Mouse (Mus musculus) liver, embryonic 11.5 days (tissue): ENCODE measurements around the gene Slc13a2. TPM values are rescaled to one million over a fixed set of nuclear protein-coding genes. Genes with fewer than 3 reads are reported as not detected.

Experiments used
- ATAC-seq: fragments of 200-750 bp; cut with Nextera tagmentation; replicated peaks from 2 replicates; pipeline ENCODE4 v1.8.0; 2017; ENCODE audit warnings: moderate number of reproducible peaks, mild to moderate bottlenecking, moderate TSS enrichment, moderate library complexity; ENCODE audit not compliant: low FRiP score
- DNase-seq: peaks from one replicate; pipeline ENCODE4 v3.0.0-alpha.2; 2017; ENCODE audit warnings: low spot score
- H3K27ac ChIP-seq: fragments of 300-500 bp; sonication (generic); 2 replicates; pipeline ENCODE4 v1.5.1; 2014; ENCODE audit warnings: mild to moderate bottlenecking, low read depth, low read length, control low read depth
- H3K27me3 ChIP-seq: fragments of 300-500 bp; sonication (generic); replicated peaks from 2 replicates; pipeline ENCODE4 v1.6.1; 2014; ENCODE audit warnings: low read length, mixed read lengths; ENCODE audit not compliant: control insufficient read depth, insufficient read depth
- H3K36me3 ChIP-seq: fragments of 300-500 bp; sonication (generic); 2 replicates; pipeline ENCODE4 v1.6.1; 2014; ENCODE audit warnings: mild to moderate bottlenecking, low read length, moderate library complexity, mixed read lengths; ENCODE audit not compliant: control insufficient read depth, insufficient read depth
- H3K4me1 ChIP-seq: fragments of 300-500 bp; sonication (generic); replicated peaks from 2 replicates; pipeline ENCODE4 v1.6.1; 2014; ENCODE audit warnings: low read length, mixed read lengths; ENCODE audit not compliant: control insufficient read depth, insufficient read depth
- H3K4me2 ChIP-seq: fragments of 300-500 bp; sonication (generic); 2 replicates; pipeline ENCODE4 v1.6.1; 2014; ENCODE audit warnings: mild to moderate bottlenecking, control low read depth, moderate library complexity
- H3K4me3 ChIP-seq: fragments of 300-500 bp; sonication (generic); 2 replicates; pipeline ENCODE4 v1.5.1; 2014; ENCODE audit warnings: low read depth, low read length, control low read depth
- H3K9ac ChIP-seq: fragments of 300-500 bp; sonication (generic); 2 replicates; pipeline ENCODE4 v1.6.1; 2014; ENCODE audit warnings: low read depth, low read length, control low read depth
- H3K9me3 ChIP-seq: fragments of 300-500 bp; sonication (generic); 2 replicates; pipeline ENCODE4 v1.6.1; 2016; ENCODE audit warnings: low read length, inconsistent platforms, mixed read lengths; ENCODE audit not compliant: control insufficient read depth
- WGBS: fragments of 180-500 bp; shearing (Covaris S2); extraction: QIAGEN DNeasy Blood & Tissue Kit; methylation state at CpG from one replicate; pipeline ENCODE4 v1.1.7; 2014; 5-methylcytosine and 5-hydroxymethylcytosine counted together
- polyA plus RNA-seq: library from polyadenylated mRNA; unstranded; fragments of >200 nt; fragmentation: Nextera tagmentation; extraction: Ambion mirVana; gene quantifications from 2 replicates; pipeline ENCODE4 v1.2.1, GENCODE M21; 2014

Slc13a2 gene
- polyA plus RNA-seq, 1 experiment from 2014 or later, result not detected

- Histone ChIP-seq H3K4me1 (peaks cover under 1% of the 10 kb centered on the region; the same call in 1 of the 2 replicates), H3K27ac (no peak overlapping the region), H3K9me3 (no peaks in the 10 kb centered on the region), H3K4me2 (no peak overlapping the region), H3K36me3 (no peaks in the 10 kb centered on the region), H3K9ac (no peak overlapping the region), H3K4me3 (no peak overlapping the region), H3K27me3 (no peaks in the 10 kb centered on the region)
- WGBS, result 48% methylated on average over 12 of the region's 12 CpGs
- ATAC-seq, result no peak
- DNase-seq, result no peak
Measured at GRCm38 (mm10) chr11:78377549-78378159, 44.4 kb downstream of the Slc13a2 start.

DNA sequence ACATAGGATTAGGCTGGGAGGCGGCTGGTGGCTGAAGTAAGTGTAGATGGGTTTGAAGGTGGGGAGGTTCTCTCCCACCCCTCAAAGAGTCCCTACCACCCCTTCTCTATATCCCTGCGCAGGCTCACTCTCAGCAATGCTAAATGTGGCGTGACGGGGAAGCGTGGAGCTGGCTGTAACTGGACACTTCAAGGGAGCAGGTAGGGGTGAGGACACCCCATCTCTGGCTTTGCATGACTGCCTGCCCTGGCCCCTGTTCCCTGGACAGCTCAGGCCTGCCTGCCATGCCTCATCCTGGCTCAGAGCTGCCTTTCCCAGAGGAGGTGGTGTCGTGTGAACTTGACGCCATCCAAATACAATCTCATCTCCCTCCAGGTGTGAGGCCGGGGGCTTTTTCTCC, 47.9 kb downstream of the Slc13a2 start:
- 82% methylated on average over 8 of the region's 8 CpGs for WGBS
- ATAC-seq, result no peak

GRCm38 (mm10) chr11:78372610-78373009, 49.4 kb downstream of the Slc13a2 start:
- no peaks in the 10 kb centered on the region for H3K9me3 ChIP-seq
- no peaks in the 10 kb centered on the region for H3K27me3 ChIP-seq
- H3K4me2 ChIP-seq, result no peak overlapping the region
- ATAC-seq (no peak), DNase-seq (no peak)
- H3K27ac ChIP-seq, result no peak overlapping the region
- H3K9ac ChIP-seq, result no peak overlapping the region
- peaks cover 2% of the 10 kb centered on the region; the same call in 1 of the 2 replicates for H3K4me1 ChIP-seq
- no peaks in the 10 kb centered on the region for H3K36me3 ChIP-seq
- H3K4me3 ChIP-seq, result no peak overlapping the region
- 62% methylated on average over 7 of the region's 7 CpGs for WGBS

More for the DNA sequence above, 47.9 kb downstream of the Slc13a2 start:
- Histone ChIP-seq H3K27me3 (no peaks in the 10 kb centered on the region), H3K9me3 (no peaks in the 10 kb centered on the region), H3K4me2 (no peak overlapping the region), H3K9ac (no peak overlapping the region), H3K4me1 (peaks cover 2% of the 10 kb centered on the region; the same call in 1 of the 2 replicates), H3K36me3 (no peaks in the 10 kb centered on the region), H3K27ac (no peak overlapping the region), H3K4me3 (no peak overlapping the region)
- no peak for DNase-seq

GRCm38 (mm10) chr11:78372166-78372565, 49.9 kb downstream of the Slc13a2 start:
- 58% methylated on average over 3 of the region's 3 CpGs for WGBS
- Histone ChIP-seq H3K27me3 (no peaks in the 10 kb centered on the region), H3K4me3 (no peak overlapping the region), H3K4me2 (no peak overlapping the region), H3K9me3 (no peaks in the 10 kb centered on the region), H3K9ac (no peak overlapping the region), H3K4me1 (peaks cover 2% of the 10 kb centered on the region; the same call in 1 of the 2 replicates), H3K36me3 (no peaks in the 10 kb centered on the region), H3K27ac (no peak overlapping the region)
- no peak for ATAC-seq
- DNase-seq, result no peak

- no peak for ATAC-seq
- H3K4me3 ChIP-seq, result no peak overlapping the region
- 83% methylated on average over 11 of the region's 11 CpGs for WGBS
- DNase-seq, result no peak
- H3K9me3 ChIP-seq, result no peaks in the 10 kb centered on the region
- no peak overlapping the region for H3K4me2 ChIP-seq
- H3K9ac ChIP-seq, result no peak overlapping the region
- no peaks in the 10 kb centered on the region for H3K27me3 ChIP-seq
- H3K36me3 ChIP-seq, result no peaks in the 10 kb centered on the region
- peaks cover 2% of the 10 kb centered on the region; the same call in 1 of the 2 replicates for H3K4me1 ChIP-seq
- no peak overlapping the region for H3K27ac ChIP-seq
Measured at GRCm38 (mm10) chr11:78371711-78372110, 50.3 kb downstream of the Slc13a2 start.

DNA sequence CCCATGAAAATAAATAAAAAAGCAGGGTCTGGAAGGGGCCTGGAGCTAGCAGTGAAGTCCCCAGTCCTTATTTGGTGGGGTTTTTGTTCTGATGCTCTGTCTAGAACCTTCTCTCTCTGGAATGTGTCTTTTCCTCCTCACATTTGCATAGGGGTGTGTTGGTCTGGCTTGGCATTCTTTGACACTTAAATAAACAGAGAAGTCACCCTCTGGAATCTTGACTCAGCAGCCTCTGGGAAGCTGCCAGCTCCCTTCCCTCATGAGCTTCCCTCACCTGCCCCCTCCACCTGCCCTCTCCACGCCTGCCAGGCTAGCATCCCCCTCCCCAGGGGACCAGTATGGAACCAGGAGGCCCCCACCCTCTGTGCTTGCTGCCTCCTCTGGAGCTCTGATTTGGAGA, 51.6 kb downstream of the Slc13a2 start:
- Histone ChIP-seq H3K9ac (no peak overlapping the region), H3K4me3 (no peak overlapping the region), H3K4me2 (no peak overlapping the region), H3K36me3 (no peaks in the 10 kb centered on the region), H3K4me1 (peaks cover 2% of the 10 kb centered on the region; the same call in 1 of the 2 replicates), H3K27ac (no peak overlapping the region), H3K27me3 (no peaks in the 10 kb centered on the region), H3K9me3 (no peaks in the 10 kb centered on the region)
- DNase-seq (no peak), ATAC-seq (no peak)
- 60% methylated on average over 1 of the region's 1 CpGs for WGBS

DNA sequence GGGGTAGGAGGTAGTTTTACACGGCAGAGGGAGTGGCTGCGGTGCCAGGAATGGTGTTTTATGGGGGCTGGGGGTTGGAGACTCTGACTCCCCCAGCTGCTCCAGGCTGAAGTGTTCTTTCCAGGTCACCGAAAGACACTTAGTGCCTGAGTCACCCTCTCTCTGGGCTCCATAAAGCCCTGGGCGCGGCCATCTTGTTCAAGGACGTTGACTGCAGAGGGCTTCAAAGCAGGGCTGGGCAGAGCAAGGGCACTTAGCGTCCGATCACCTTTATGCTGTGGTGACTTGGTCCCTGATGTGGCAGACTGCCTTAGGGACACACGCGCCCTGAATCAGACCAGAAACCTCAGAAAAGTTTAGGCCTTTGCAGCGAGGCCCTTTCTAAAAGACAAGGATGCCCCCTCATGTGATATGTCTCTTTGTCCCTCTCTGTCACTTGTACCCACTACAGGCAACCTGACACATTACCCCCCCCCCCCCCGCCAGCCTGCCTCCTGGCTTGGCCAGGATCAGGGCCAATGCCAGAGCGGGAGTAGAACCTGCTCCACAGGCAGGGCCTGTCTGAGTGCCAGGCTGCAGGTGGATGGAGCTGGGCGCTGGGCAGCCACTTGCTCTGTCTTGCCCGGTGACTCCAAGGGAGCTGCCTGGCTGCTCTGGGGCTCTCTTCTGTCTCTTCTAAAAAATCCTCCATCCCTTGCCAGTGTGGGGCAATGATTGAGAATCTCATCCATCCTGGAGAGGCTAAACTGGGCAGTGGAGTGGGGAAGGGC, 54.4 kb downstream of the Slc13a2 start:
- no peak for DNase-seq
- WGBS, result 81% methylated on average over 15 of the region's 15 CpGs
- ATAC-seq, result no peak
- Histone ChIP-seq H3K4me1 (peaks cover 2% of the 10 kb centered on the region; the same call in 1 of the 2 replicates), H3K27ac (no peak overlapping the region), H3K27me3 (no peaks in the 10 kb centered on the region), H3K9me3 (no peaks in the 10 kb centered on the region), H3K4me2 (no peak overlapping the region), H3K36me3 (no peaks in the 10 kb centered on the region), H3K9ac (no peak overlapping the region), H3K4me3 (no peak overlapping the region)

DNA sequence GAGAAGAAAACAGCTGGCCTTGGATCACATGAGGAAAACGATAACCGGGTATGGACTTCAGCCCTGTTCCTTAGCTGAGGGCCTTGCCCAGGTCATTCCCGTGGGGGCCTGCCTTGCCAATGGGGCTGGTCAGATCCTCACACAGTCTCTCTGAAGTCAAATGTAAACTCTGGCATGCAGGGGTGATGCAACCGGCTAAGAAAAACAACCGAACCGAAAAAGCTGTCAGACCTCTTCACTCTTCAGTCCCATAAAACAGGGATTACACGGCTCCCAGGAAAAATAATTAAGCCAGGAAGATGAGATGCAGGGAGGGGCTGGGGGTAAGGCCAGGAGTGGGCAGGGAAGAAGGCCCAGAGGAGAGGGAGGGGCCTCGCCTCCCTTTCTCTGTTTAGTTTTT, 57.9 kb downstream of the Slc13a2 start:
- Histone ChIP-seq H3K36me3 (no peaks in the 10 kb centered on the region), H3K9me3 (no peaks in the 10 kb centered on the region), H3K27ac (no peak overlapping the region), H3K4me2 (no peak overlapping the region), H3K9ac (no peak overlapping the region), H3K4me3 (no peak overlapping the region), H3K27me3 (no peaks in the 10 kb centered on the region), H3K4me1 (no peaks in the 10 kb centered on the region)
- no peak for DNase-seq
- 55% methylated on average over 8 of the region's 8 CpGs for WGBS
- ATAC-seq, result no peak
